19 mouse cellular contexts compared by ENCODE assay signal in genomic region chr2:166740396-166740795, GRCm38 (mm10). TPM values are rescaled to one million over a fixed set of nuclear protein-coding genes. Genes with fewer than 3 reads are reported as not detected.
DNase-seq lines count a peak whose midpoint lies in the region; ATAC-seq and TF ChIP-seq lines count a peak whose summit lies in the region.
"Had no signal": no experiment of that assay in that cellular context is flagged by ENCODE, and none has a peak within 500 bp of the region (broad histone marks: within the 10 kb centered on the region; RNA-seq: fewer than 3 reads in every experiment).

No protein-coding gene starts in this region.

- WGBS in liver, embryonic 11.5 days, result 66% methylated on average over 6 of the region's 6 CpGs
- 64% methylated on average over 6 of the region's 6 CpGs for WGBS in liver, postnatal 0 days (ENCODE audit: insufficient replicate concordance)

- no peaks in the 10 kb centered on the region for H3K4me1 ChIP-seq in liver, embryonic 11.5 days (replicated peaks; ENCODE audit: control insufficient read depth, insufficient read depth, low read length)
- H3K4me1 ChIP-seq in liver, postnatal 0 days (ENCODE audit: insufficient read depth), result no peaks in the 10 kb centered on the region
- H3K4me1 ChIP-seq: lung, embryonic 15.5 days had no signal

- H3ac ChIP-seq in myocyte (ENCODE audit: control insufficient read depth, insufficient read length), result no peak overlapping the region

- TF ChIP-seq EP300 in liver, postnatal 0 days (IDR thresholded peaks at IDR 0.05; ENCODE audit: low read depth), result no peak

- H3K9me3 ChIP-seq in liver, embryonic 11.5 days (ENCODE audit: control insufficient read depth, low read length), result no peaks in the 10 kb centered on the region
- H3K9me3 ChIP-seq in liver, postnatal 0 days (ENCODE audit: low read length), result no peaks in the 10 kb centered on the region
- H3K9me3 ChIP-seq: embryonic facial prominence, embryonic 12.5 days; G1E; heart, embryonic 13.5 days; lung, embryonic 15.5 days had no signal

- H3K36me3 ChIP-seq in liver, embryonic 11.5 days (ENCODE audit: control insufficient read depth, insufficient read depth, low read length), result no peaks in the 10 kb centered on the region
- H3K36me3 ChIP-seq in liver, postnatal 0 days (replicated peaks; ENCODE audit: insufficient read depth, low read length), result no peaks in the 10 kb centered on the region
- no peaks in the 10 kb centered on the region for H3K36me3 ChIP-seq in myocyte (ENCODE audit: control insufficient read depth, insufficient read depth)
- H3K36me3 ChIP-seq: embryonic facial prominence, embryonic 12.5 days; G1E; heart, embryonic 13.5 days; lung, embryonic 15.5 days had no signal

- intact Hi-C loops in gastrocnemius, postnatal 14 days (cut with DNase I; ENCODE audit: low total_unique reads), result no loop called here

- no peak for TF ChIP-seq POLR2A in myocyte (IDR thresholded peaks at IDR 0.05; ENCODE audit: insufficient read length, low read depth)

- no peak for TF ChIP-seq CTCF in liver, postnatal 0 days (IDR thresholded peaks at IDR 0.05; ENCODE audit: low read depth)

- no peak overlapping the region for H3K4me3 ChIP-seq in liver, embryonic 11.5 days (ENCODE audit: low read depth, low read length)
- H3K4me3 ChIP-seq in liver, postnatal 0 days (ENCODE audit: low read depth, low read length), result no peak overlapping the region
- no peak overlapping the region for H3K4me3 ChIP-seq in myocyte
- H3K4me3 ChIP-seq: embryonic facial prominence, embryonic 12.5 days; heart, embryonic 13.5 days; lung, embryonic 15.5 days had no signal

- no peak for DNase-seq in liver, embryonic 11.5 days (ENCODE audit: low spot score)
- DNase-seq in liver, postnatal 0 days, result no peak
- peak; percentile 25 for DNase-seq in ZHBTc4 (ENCODE audit: low read depth, low spot score)
- DNase-seq in gastrocnemius, postnatal 14 days, result peak; percentile 54
- DNase-seq in thymus, postnatal 25 days, result no peak
- DNase-seq in adrenal gland, adult 18-20 months (ENCODE audit: low spot score in 2 of 2), result no peak
- DNase-seq: adrenal gland, adult 8-10 months; cerebellum, adult 11 months; cerebellum, postnatal 25 days; forebrain, postnatal 0 days; heart, adult 11 months; heart, postnatal 4 days; kidney, adult 9 months had no signal

- H3K79me2 ChIP-seq in myocyte (ENCODE audit: control insufficient read depth, insufficient read depth), result no peaks in the 10 kb centered on the region

- H3K27ac ChIP-seq in liver, embryonic 11.5 days (ENCODE audit: low read depth, low read length), result no peak overlapping the region
- no peak overlapping the region for H3K27ac ChIP-seq in liver, postnatal 0 days (ENCODE audit: low read depth)
- H3K27ac ChIP-seq: embryonic facial prominence, embryonic 12.5 days; heart, embryonic 13.5 days; lung, embryonic 15.5 days had no signal

- ATAC-seq in liver, embryonic 11.5 days (replicated peaks; ENCODE audit: low FRiP score), result 0 out of 2 replicates have a peak, but pooled peaks have one; percentile 10
- no peak for ATAC-seq in liver, postnatal 0 days
- ATAC-seq: forebrain, postnatal 0 days; midbrain, embryonic 16.5 days had no signal

- no peaks in the 10 kb centered on the region for H3K27me3 ChIP-seq in liver, embryonic 11.5 days (replicated peaks; ENCODE audit: control insufficient read depth, insufficient read depth, low read length)
- no peaks in the 10 kb centered on the region for H3K27me3 ChIP-seq in liver, postnatal 0 days (ENCODE audit: insufficient read depth, low read length)
- H3K27me3 ChIP-seq in myocyte (ENCODE audit: control insufficient read depth, insufficient read depth, insufficient read length), result no peaks in the 10 kb centered on the region
- H3K27me3 ChIP-seq: embryonic facial prominence, embryonic 12.5 days; heart, embryonic 13.5 days; lung, embryonic 15.5 days had no signal

- no peak overlapping the region for H3K4me2 ChIP-seq in liver, embryonic 11.5 days
- H3K4me2 ChIP-seq in liver, postnatal 0 days (ENCODE audit: low read depth, low read length), result no peak overlapping the region
- H3K4me2 ChIP-seq in myocyte (ENCODE audit: low read depth), result no peak overlapping the region
- H3K4me2 ChIP-seq: embryonic facial prominence, embryonic 12.5 days; heart, embryonic 13.5 days; lung, embryonic 15.5 days had no signal

- no peak overlapping the region for H3K9ac ChIP-seq in liver, embryonic 11.5 days (ENCODE audit: low read depth, low read length)
- H3K9ac ChIP-seq in liver, postnatal 0 days (replicated peaks), result no peak overlapping the region
- H3K9ac ChIP-seq: embryonic facial prominence, embryonic 12.5 days; forebrain, postnatal 0 days; heart, embryonic 13.5 days; lung, embryonic 15.5 days had no signal

TF ChIP-seq in myocyte, 11 proteins besides CTCF, POLR2A, EP300 and RAD21:
- no peak for TF ChIP-seq SRF (IDR thresholded peaks at IDR 0.05; ENCODE audit: control insufficient read depth, insufficient read length, low read depth)
- TF ChIP-seq USF1 (IDR thresholded peaks at IDR 0.05; ENCODE audit: low read depth), result no peak
- TF ChIP-seq CEBPB (IDR thresholded peaks at IDR 0.05; ENCODE audit: insufficient read depth, poor library complexity, severe bottlenecking), result no peak
- peak; percentile 56 to 95 (median 74) for TF ChIP-seq MYOG (IDR thresholded peaks at IDR 0.05; ENCODE audit: control insufficient read depth in 1 of 3, insufficient read depth in 1 of 3, insufficient read length in 2 of 3, low read depth in 2 of 3)
- TF ChIP-seq E2F4 (IDR thresholded peaks at IDR 0.05; ENCODE audit: insufficient read depth), result no peak
- no peak for TF ChIP-seq POLR2AphosphoS2 (IDR thresholded peaks at IDR 0.05; ENCODE audit: insufficient read length, low read depth)
- TF ChIP-seq MYOD1 (IDR thresholded peaks at IDR 0.05; ENCODE audit: control insufficient read depth in 1 of 3, insufficient read length in 2 of 3, low read depth in 2 of 3), result peak in 2 of 3 experiments; percentile 64 to 91
- TF ChIP-seq TCF3 (IDR thresholded peaks at IDR 0.05; ENCODE audit: insufficient read length, low read depth), result peak; percentile 46
- no peak for TF ChIP-seq REST (IDR thresholded peaks at IDR 0.05; ENCODE audit: insufficient read depth, insufficient read length)

RNA-seq across cellular contexts. Expression of gene Prex1, which starts 26.8 kb away (rescaled TPM):
- 16.1 and 16.5 TPM in 2 replicates for polyA plus RNA-seq in liver, embryonic 11.5 days (2014; fragmentation: Nextera tagmentation; extraction: Ambion mirVana)
- 5.4 and 6.3 TPM in 2 replicates for polyA plus RNA-seq in liver, postnatal 0 days (2015; fragmentation: Nextera tagmentation; extraction: Ambion mirVana)
- 10 to 100 TPM in 1 of 2 experiments, 1 to 10 TPM in 1; 7.4 to 11.5 TPM for total RNA-seq in gastrocnemius, postnatal 14 days (2021)
- 0.17 TPM for polyA plus RNA-seq in myocyte (2012; fragmentation: generic; extraction: Trizol)
- 10 to 100 TPM in 1 of 2 experiments, 1 to 10 TPM in 1; 9.4 to 12.7 TPM for total RNA-seq in adrenal gland, adult 18-20 months (2021)

RNA-seq across cellular contexts. Expression of gene Trp53rkb, which starts 51.9 kb away (rescaled TPM):
- 7.6 and 9.5 TPM in 2 replicates for polyA plus RNA-seq in liver, embryonic 11.5 days (2014; fragmentation: Nextera tagmentation; extraction: Ambion mirVana)
- 3.0 and 3.1 TPM in 2 replicates for polyA plus RNA-seq in liver, postnatal 0 days (2015; fragmentation: Nextera tagmentation; extraction: Ambion mirVana)
- total RNA-seq in gastrocnemius, postnatal 14 days (2021), result 1 to 10 TPM; 3.1 to 4.3 TPM
- 4.7 TPM for polyA plus RNA-seq in myocyte (2012; fragmentation: generic; extraction: Trizol)
- 1 to 10 TPM; 4.2 to 5.7 TPM for total RNA-seq in adrenal gland, adult 18-20 months (2021)

Comparison
In these comparisons a context has a peak if more than half of its experiments do, and no peak if none do; other contexts are left out.
1. DNase-seq: peak in ZHBTc4 (single experiment) and gastrocnemius, postnatal 14 days (single experiment); none in liver, embryonic 11.5 days (single experiment), liver, postnatal 0 days (single experiment), thymus, postnatal 25 days (single experiment) and adrenal gland, adult 18-20 months (0 of 2).